Mouse (Mus musculus) heart, postnatal 0 days (tissue): ENCODE measurements around the gene Dhcr24. TPM values are rescaled to one million over a fixed set of nuclear protein-coding genes. Genes with fewer than 3 reads are reported as not detected.

Experiments
- ATAC-seq: fragments of 200-750 bp; cut with Nextera tagmentation; 2 replicates; pipeline ENCODE4 v1.8.0; 2017; ENCODE audit warnings: low read depth, moderate number of reproducible peaks, moderate library complexity; ENCODE audit not compliant: insufficient read depth
- DNase-seq: peaks from one replicate; pipeline ENCODE4 v3.0.0-alpha.2; 2016; ENCODE audit warnings: low spot score
- H3K27ac ChIP-seq: fragments of 300-500 bp; sonication (generic); 2 replicates; pipeline ENCODE4 v1.5.1; 2014; ENCODE audit warnings: low read depth, mild to moderate bottlenecking
- H3K27me3 ChIP-seq: fragments of 300-500 bp; sonication (generic); 2 replicates; pipeline ENCODE4 v1.6.1; 2014; ENCODE audit warnings: low read length, mixed read lengths; ENCODE audit not compliant: control insufficient read depth, insufficient read depth
- H3K36me3 ChIP-seq: fragments of 300-500 bp; sonication (generic); replicated peaks from 2 replicates; pipeline ENCODE4 v1.6.1; 2014; ENCODE audit warnings: low read length, mixed read lengths; ENCODE audit not compliant: control insufficient read depth, insufficient read depth
- H3K4me1 ChIP-seq: fragments of 300-500 bp; sonication (generic); 2 replicates; pipeline ENCODE4 v1.6.1; 2014; ENCODE audit warnings: antibody characterized with exemption; ENCODE audit not compliant: control insufficient read depth, insufficient read depth
- H3K4me2 ChIP-seq: fragments of 300-500 bp; sonication (generic); 2 replicates; pipeline ENCODE4 v1.6.1; 2014; ENCODE audit warnings: low read depth, mild to moderate bottlenecking, low read length, moderate library complexity
- H3K4me3 ChIP-seq: fragments of 300-500 bp; sonication (generic); 2 replicates; pipeline ENCODE4 v1.5.1; 2014; ENCODE audit warnings: low read depth, low read length
- H3K9ac ChIP-seq: fragments of 300-500 bp; sonication (generic); replicated peaks from 2 replicates; pipeline ENCODE4 v1.6.1; 2014; ENCODE audit warnings: low read depth, low read length, mixed read lengths
- H3K9me3 ChIP-seq: fragments of 300-500 bp; sonication (generic); replicated peaks from 2 replicates; pipeline ENCODE4 v1.6.1; 2016; ENCODE audit warnings: low read length; ENCODE audit not compliant: control insufficient read depth
- CTCF ChIP-seq: IDR thresholded peaks from 2 replicates; pipeline ENCODE4 v1.5.1; 2016; ENCODE audit warnings: antibody characterized with exemption, control low read depth, low read depth
- EP300 ChIP-seq: IDR thresholded peaks from 2 replicates; pipeline ENCODE4 v1.6.1; 2016; ENCODE audit warnings: antibody characterized with exemption, low read depth
- WGBS: fragments of 180-500 bp; shearing (Covaris S2); extraction: QIAGEN DNeasy Blood & Tissue Kit; methylation state at CpG from one replicate; pipeline ENCODE4 v1.1.7; 2014; 5-methylcytosine and 5-hydroxymethylcytosine counted together
- polyA plus RNA-seq: library from polyadenylated mRNA; unstranded; fragments of >200 nt; fragmentation: Nextera tagmentation; extraction: Ambion mirVana; gene quantifications from 2 replicates; pipeline ENCODE4 v1.2.1, GENCODE M21; 2015
- total RNA-seq: library from RNA; depleted of rRNA; stranded (reverse); fragments of >200 nt; gene quantifications from 2 replicates; pipeline ENCODE4 v1.2.3, GENCODE M21; 2014; ENCODE audit warnings: low replicate concordance

Gene Dhcr24
- total and polyA plus RNA-seq, 2 experiments from 2014 or later = 1.7 to 41.8 TPM

GRCm38 (mm10) chr4:106539756-106540155, 21.1 kb upstream of the Dhcr24 start:
- H3K36me3 ChIP-seq = no peaks in the 10 kb centered on the region
- DNase-seq (no peak), ATAC-seq (no peak)
- no peak overlapping the region for H3K9ac ChIP-seq
- no peak overlapping the region for H3K27ac ChIP-seq
- no peak for TF ChIP-seq CTCF
- TF ChIP-seq EP300 = no peak
- H3K4me1 ChIP-seq = 0 out of 2 replicates have a peak, but pooled peaks cover under 1% of the 10 kb centered on the region
- peaks cover 11% of the 10 kb centered on the region for H3K27me3 ChIP-seq
- no peak overlapping the region for H3K4me2 ChIP-seq
- no peak overlapping the region for H3K4me3 ChIP-seq
- no peaks in the 10 kb centered on the region for H3K9me3 ChIP-seq
- WGBS = 78% methylated on average over 5 of the region's 5 CpGs

DNA sequence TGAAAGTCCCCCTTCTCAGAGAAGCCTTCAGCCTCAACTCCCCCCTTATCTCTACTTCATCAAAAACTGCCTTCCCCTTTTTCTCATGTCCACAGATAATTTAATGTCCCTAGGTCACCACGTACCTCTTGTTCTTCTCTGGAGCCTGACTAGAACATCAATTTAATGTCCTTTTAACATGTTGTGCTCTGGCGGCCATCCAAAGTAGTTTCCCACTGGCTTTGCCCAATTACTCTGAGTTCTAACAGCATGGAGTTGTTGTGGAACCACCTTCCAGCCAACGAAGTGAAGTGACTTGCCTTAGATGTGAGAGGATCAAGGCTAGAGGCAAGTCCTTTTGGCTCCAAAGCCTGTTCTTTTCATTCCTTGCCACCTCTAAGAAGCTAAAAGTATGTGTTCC, 19.3 kb upstream of the Dhcr24 start:
- peaks cover 11% of the 10 kb centered on the region for H3K27me3 ChIP-seq
- H3K36me3 ChIP-seq = no peaks in the 10 kb centered on the region
- H3K4me1 ChIP-seq = peaks cover 10% of the 10 kb centered on the region; the same call in 1 of the 2 replicates
- H3K4me3 ChIP-seq = no peak overlapping the region
- no peak overlapping the region for H3K27ac ChIP-seq
- TF ChIP-seq CTCF = no peak
- no peak for TF ChIP-seq EP300
- H3K9me3 ChIP-seq = no peaks in the 10 kb centered on the region
- DNase-seq (no peak), ATAC-seq (no peak)
- 55% methylated on average over 3 of the region's 3 CpGs for WGBS
- H3K9ac ChIP-seq = no peak overlapping the region
- no peak overlapping the region for H3K4me2 ChIP-seq

- H3K4me3 ChIP-seq = no peak overlapping the region
- TF ChIP-seq CTCF (no peak), EP300 (no peak)
- peaks cover 8% of the 10 kb centered on the region for H3K27me3 ChIP-seq
- H3K36me3 ChIP-seq = no peaks in the 10 kb centered on the region
- DNase-seq (no peak), ATAC-seq (no peak)
- no peak overlapping the region for H3K9ac ChIP-seq
- H3K9me3 ChIP-seq = no peaks in the 10 kb centered on the region
- WGBS = 80% methylated on average over 2 of the region's 2 CpGs
- H3K4me1 ChIP-seq = peaks cover 10% of the 10 kb centered on the region; the same call in 1 of the 2 replicates
- H3K27ac ChIP-seq = no peak overlapping the region
- H3K4me2 ChIP-seq = no peak overlapping the region
Measured at GRCm38 (mm10) chr4:106542211-106542610, 18.6 kb upstream of the Dhcr24 start.

GRCm38 (mm10) chr4:106545817-106546373, 14.9 kb upstream of the Dhcr24 start:
- no peak overlapping the region for H3K27ac ChIP-seq
- 19% methylated on average over 8 of the region's 8 CpGs for WGBS
- DNase-seq (peak; percentile 15), ATAC-seq (peak; percentile 53; the same call in 1 of the 2 replicates)
- no peak overlapping the region for H3K4me3 ChIP-seq
- TF ChIP-seq CTCF (no peak), EP300 (no peak)
- H3K27me3 ChIP-seq = peaks cover 8% of the 10 kb centered on the region
- peaks cover 10% of the 10 kb centered on the region; the same call in 1 of the 2 replicates for H3K4me1 ChIP-seq
- H3K9me3 ChIP-seq = no peaks in the 10 kb centered on the region
- H3K4me2 ChIP-seq = no peak overlapping the region
- no peaks in the 10 kb centered on the region for H3K36me3 ChIP-seq
- no peak overlapping the region for H3K9ac ChIP-seq

DNA sequence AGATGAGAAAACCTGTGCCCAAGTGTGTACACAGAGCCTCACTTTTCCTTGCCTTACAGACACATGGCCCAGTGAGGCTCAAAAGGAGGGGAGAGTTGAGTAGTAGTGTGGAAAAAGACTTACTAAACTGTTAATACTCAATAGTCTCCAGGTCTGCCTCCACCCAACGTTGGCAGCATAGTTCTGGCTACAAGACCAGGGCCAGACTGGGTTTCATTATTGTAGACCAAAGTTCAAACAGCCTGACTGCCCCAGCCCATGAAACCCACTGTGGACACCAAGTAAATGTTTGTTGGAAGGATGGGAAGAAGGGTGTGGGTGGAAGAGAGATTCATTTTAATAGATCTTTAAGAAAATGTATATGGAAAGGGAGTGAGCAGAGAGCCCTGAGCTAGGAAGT, 13.9 kb upstream of the Dhcr24 start:
- Histone ChIP-seq H3K4me1 (peaks cover 10% of the 10 kb centered on the region; the same call in 1 of the 2 replicates), H3K27me3 (peaks cover 8% of the 10 kb centered on the region), H3K9ac (no peak overlapping the region), H3K36me3 (no peaks in the 10 kb centered on the region), H3K4me3 (no peak overlapping the region), H3K4me2 (no peak overlapping the region), H3K9me3 (no peaks in the 10 kb centered on the region), H3K27ac (no peak overlapping the region)
- 77% methylated on average over 1 of the region's 1 CpGs for WGBS
- ATAC-seq = no peak
- TF ChIP-seq CTCF (no peak), EP300 (no peak)
- DNase-seq = no peak

- ATAC-seq = no peak
- whole genome bisulfite sequencing = 61% methylated on average over 3 of the region's 3 CpGs
Measured at GRCm38 (mm10) chr4:106548113-106548512, 12.7 kb upstream of the Dhcr24 start.

More at GRCm38 (mm10) chr4:106548113-106548512, 12.7 kb upstream of the Dhcr24 start:
- no peak overlapping the region for H3K27ac ChIP-seq
- H3K36me3 ChIP-seq = no peaks in the 10 kb centered on the region
- no peak for DNase-seq
- TF ChIP-seq EP300 (no peak), CTCF (no peak)
- no peaks in the 10 kb centered on the region for H3K9me3 ChIP-seq
- H3K4me2 ChIP-seq = no peak overlapping the region
- no peak overlapping the region for H3K9ac ChIP-seq
- peaks cover 8% of the 10 kb centered on the region for H3K27me3 ChIP-seq
- no peak overlapping the region for H3K4me3 ChIP-seq
- peaks cover 10% of the 10 kb centered on the region; the same call in 1 of the 2 replicates for H3K4me1 ChIP-seq
